Mouse (Mus musculus) kidney, adult 2 months (tissue): Measurements from ENCODE around the gene Ctnna2.

Experiments
- CTCF ChIP-seq: fragments of 200-500 bp; conservative IDR thresholded peaks from 2 replicates; pipeline ENCODE4 v1.5.1; 2011; ENCODE audit warnings: low read depth, mild to moderate bottlenecking, control low read depth, low read length, moderate library complexity, mixed read lengths; ENCODE audit not compliant: insufficient read depth, insufficient read length
- POLR2A ChIP-seq: fragments of 200-500 bp; IDR thresholded peaks from one replicate; pipeline ENCODE4 v1.6.1; 2011; ENCODE audit warnings: low read depth, low read length, control low read depth

DNA sequence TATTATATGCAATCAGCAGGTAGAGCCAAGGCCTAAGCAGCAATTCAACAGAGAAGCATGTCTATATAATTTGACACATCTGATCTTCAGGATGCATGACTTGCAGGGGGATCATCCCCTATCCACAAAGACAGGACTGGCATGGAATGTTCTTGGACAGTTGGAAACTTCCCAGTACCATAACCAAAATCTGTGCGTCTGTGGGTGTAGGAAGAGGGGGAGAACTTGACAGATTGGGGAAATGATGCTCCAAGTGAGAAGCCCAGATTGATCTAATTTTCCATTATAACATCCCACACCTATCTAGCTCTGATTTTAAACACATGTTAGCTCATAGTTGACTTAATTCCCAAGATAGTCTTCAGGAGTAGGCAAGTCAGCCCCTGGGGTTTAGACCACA, 968.5 kb downstream of the Ctnna2 start:
- TF ChIP-seq POLR2A: no peak
- no peak for TF ChIP-seq CTCF
